Mouse (Mus musculus) brown adipose tissue, adult 24 weeks (tissue): ENCODE measurements around the gene Trim71. TPM values are rescaled to one million over a fixed set of nuclear protein-coding genes. Genes with fewer than 3 reads are reported as not detected.

Experiments used
- H3K27ac ChIP-seq: fragments of 200-500 bp; replicated peaks from 2 replicates; pipeline ENCODE4 v1.5.1; 2012; ENCODE audit warnings: low read depth, mild to moderate bottlenecking, low read length
- H3K4me1 ChIP-seq: fragments of 200-500 bp; 2 replicates; pipeline ENCODE4 v1.6.1; 2012; ENCODE audit warnings: low read length, mixed read lengths; ENCODE audit not compliant: control insufficient read depth, insufficient read depth, insufficient read length
- H3K4me3 ChIP-seq: fragments of 200-500 bp; 2 replicates; pipeline ENCODE4 v1.5.1; 2012; ENCODE audit warnings: low read depth, mild to moderate bottlenecking, low read length, moderate library complexity; ENCODE audit not compliant: insufficient read depth
- polyA plus RNA-seq: library from polyadenylated mRNA; stranded (reverse); fragments of >200 nt; gene quantifications from 2 replicates; pipeline ENCODE4 v1.2.4, GENCODE M21; 2012; ENCODE audit not compliant: missing spikeins, insufficient read depth, insufficient read length

Gene Trim71
- polyA plus RNA-seq, 1 experiment = not detected

DNA sequence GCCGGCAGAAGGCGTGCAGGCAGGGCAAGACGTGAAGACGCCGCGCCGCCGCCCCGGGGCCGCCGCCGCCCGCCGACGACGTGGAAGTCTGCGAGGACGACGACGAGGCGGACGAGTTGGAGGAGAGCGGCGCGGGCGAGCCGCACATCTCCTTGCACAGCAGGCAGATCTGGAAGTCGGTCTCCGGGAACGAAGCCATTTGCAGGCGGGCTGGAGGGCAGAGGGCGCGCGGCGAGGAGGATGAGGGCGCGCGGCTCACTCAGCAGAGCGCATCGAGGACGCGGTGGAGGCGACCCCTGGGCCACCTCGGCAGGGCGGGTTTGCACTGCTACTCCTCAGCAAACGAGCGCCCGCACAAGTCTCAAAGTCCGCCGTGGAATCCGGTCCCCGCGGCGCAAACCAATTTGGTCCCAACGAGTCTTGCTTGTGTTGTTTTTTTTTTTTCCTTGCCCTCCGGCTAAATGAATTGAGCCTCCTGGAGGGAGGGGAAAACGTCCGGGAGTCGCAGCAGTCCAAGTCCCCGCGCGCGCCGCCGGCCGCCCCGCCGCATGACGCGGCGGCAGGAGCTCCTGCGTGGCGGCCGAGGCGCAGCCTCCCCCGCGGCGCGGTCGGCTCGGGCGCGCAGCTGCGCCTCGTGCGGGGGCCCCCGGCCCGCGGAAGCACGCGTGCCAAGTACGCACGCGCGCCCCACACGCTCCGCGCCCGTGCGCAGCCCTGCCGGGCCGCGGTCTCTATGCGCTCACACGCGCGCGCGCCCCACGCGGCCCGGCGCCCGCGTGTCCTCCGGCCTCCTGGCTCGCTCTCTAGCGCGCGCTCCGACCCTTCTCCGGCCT lies 1.0 kb downstream of the Trim71 start:
- Histone ChIP-seq H3K4me3 (peak overlapping the region; percentile 35; the same call in 1 of the 2 replicates), H3K4me1 (no peaks in the 10 kb centered on the region; the same call in 1 of the 2 replicates), H3K27ac (no peak overlapping the region)

DNA sequence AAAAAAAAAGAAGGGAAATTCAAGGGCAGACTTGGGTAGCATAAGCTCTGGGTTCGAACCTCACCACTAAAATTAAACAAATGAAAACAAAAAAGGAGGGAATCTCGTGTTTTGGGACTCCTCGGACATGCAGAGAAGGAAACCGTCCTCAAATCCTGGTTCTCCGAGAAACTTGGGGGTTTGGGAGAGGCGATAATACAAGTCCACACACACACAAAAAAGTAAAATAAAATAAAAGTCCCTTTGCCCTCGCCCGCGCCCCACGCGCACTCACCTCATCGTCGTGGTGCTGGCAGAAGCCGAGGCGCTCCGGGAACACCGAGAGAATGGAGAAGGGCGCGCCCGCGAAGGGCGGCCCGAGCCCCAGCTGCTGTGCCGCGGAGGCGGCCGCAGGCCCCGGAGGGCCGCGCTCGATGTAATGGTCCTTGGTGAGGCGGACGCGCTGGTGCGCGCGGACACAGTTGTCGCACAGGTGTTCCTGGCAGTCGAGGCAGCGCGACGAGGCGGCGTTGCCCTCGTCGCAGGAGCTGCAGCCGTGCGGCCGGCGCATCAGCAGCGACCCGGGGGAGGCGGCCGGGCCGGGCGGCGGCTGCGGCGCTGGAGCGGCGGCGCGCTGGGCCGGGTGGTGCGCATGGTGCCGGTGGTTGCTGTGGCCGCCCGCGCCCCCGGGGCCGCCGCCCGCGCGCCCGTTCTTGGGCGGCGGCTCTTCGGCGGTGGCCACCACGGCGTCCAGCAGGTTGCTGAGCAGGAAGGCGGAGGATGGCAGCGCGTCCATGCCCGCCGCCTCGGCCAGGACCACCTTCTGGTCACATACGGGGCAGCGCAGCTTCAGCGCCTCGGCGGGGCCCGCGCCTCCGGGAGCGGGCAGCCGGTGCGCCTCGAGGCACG lies 1.9 kb downstream of the Trim71 start:
- H3K4me1 ChIP-seq = no peaks in the 10 kb centered on the region; the same call in 1 of the 2 replicates
- H3K27ac ChIP-seq = no peak overlapping the region
- no peak overlapping the region for H3K4me3 ChIP-seq

DNA sequence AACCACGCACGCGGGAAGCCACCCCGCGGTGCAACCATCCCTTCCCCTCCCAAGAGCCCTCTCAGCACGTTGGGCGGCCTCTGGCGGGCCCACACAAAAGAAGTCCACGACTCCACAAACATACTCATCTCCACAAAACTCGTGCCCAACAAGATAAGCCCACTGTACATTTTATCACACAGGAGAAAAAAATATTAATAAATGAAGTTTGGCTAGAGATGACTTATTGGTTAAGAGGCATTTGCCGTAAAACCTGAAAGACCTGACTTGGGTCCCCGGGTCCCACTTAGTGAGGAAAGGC lies 2.5 kb downstream of the Trim71 start:
- Histone ChIP-seq H3K4me3 (no peak overlapping the region), H3K4me1 (no peaks in the 10 kb centered on the region; the same call in 1 of the 2 replicates), H3K27ac (no peak overlapping the region)

DNA sequence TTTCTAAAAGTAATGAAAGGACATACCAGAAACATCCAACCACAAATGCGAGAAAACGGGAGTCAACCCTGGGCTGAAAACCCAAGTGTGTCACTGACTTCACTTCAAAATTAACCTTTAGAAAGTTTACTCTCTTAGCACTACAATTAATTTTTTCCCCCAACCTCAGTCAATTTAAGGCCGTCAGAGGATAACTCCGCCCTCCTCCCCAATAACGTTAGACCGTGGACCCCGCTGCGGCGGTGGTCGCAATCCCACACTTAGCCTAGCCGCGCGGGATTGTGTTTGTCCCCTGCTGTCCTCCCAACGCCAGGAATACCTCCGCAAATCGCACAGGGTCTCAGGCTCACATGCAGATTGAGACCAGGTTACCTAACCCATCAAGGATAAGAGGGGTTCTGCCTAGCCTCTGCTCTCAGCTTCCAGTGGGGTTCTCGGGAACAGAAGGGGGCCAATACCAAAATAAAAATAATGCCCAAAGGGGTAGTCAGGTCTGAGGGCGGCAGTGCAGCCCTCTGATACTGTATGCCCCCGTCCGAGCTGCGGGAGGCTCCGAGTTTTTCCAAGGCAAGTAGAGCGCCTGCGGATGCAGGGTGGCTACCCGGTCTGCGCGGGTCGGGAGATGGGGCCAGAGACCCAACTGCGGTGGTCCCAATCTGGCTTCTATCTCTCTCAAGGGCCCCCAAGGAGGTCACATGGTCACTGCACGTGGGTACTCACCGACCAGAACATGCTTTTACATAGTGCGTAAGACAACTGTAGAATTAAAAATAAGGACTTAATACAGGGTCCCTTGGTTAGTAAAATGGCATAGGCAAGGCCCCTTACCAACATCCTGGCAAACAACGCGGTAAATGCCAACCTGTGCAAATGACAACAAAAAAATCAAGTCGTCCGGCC lies 3.1 kb downstream of the Trim71 start:
- Histone ChIP-seq H3K4me3 (no peak overlapping the region), H3K4me1 (no peaks in the 10 kb centered on the region; the same call in 1 of the 2 replicates), H3K27ac (no peak overlapping the region)

DNA sequence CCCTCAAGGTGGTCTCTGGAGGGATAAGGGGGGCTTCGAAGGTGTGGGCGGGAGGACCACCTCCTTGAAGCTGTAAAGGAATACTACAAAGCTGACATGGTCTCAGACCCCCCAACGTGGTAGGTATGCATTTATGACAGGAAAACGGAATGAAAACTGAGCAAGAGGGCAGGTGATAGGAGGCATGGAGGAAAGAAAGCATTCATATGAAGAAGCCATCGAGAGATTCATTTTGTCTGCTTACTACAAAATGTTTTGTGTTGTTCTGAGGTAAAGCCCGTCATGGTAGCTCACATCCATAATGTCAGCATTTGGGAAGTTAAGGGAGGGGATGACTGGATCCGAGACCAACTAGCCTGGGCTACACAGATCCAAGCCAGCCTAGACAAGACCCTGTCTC lies 4.0 kb downstream of the Trim71 start:
- no peak overlapping the region for H3K4me3 ChIP-seq
- H3K27ac ChIP-seq = no peak overlapping the region
- H3K4me1 ChIP-seq = no peaks in the 10 kb centered on the region; the same call in 1 of the 2 replicates

DNA sequence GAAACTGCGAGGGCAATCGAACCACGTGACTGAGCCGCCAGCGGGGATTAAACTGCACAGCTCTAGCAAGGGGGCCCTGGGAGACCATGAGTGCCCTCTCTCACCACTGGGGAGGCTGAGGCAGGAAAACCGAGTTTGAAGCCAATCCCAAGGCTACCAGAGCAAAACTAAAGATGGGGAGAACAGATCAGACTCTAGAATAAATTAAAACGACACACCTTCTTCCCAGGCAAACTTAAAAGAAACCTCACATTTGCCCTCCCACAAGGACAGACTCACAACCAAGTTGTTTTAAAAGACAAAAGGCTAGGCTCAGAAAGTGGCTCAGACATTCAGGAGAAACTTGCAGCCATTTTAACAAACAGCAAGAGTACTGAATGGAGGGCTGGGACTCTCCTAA lies 7.1 kb downstream of the Trim71 start:
- Histone ChIP-seq H3K27ac (no peak overlapping the region), H3K4me3 (no peak overlapping the region), H3K4me1 (no peaks in the 10 kb centered on the region)

DNA sequence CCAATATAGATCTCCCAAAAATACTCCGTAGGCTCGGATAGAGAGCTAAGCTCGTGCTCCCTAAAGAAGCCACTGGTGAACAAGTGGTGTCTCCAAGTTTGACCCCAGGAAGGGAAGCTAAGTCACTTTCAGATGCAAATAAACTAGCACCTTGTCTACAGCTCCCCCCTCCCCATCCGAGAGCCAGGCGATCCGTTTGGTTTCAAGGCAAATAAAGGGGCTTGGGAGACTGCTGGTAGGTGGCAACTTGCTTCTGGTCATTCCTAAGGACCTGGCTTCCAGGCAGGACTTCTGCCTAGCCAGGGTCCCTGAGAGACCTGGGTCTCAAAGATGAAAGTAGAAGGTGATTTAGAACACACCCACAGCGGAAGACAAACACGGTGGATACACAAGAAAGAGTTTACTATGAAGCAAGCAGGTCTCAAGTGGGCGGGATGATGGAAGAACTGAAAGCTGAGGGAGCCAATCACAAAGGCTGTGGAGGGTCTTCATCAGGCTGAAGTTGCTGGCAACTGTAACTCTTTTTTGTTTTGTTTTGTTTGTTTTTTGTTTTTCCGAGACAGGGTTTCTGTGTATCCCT lies 7.8 kb downstream of the Trim71 start:
- H3K4me1 ChIP-seq = no peaks in the 10 kb centered on the region
- no peak overlapping the region for H3K27ac ChIP-seq
- H3K4me3 ChIP-seq = no peak overlapping the region

DNA sequence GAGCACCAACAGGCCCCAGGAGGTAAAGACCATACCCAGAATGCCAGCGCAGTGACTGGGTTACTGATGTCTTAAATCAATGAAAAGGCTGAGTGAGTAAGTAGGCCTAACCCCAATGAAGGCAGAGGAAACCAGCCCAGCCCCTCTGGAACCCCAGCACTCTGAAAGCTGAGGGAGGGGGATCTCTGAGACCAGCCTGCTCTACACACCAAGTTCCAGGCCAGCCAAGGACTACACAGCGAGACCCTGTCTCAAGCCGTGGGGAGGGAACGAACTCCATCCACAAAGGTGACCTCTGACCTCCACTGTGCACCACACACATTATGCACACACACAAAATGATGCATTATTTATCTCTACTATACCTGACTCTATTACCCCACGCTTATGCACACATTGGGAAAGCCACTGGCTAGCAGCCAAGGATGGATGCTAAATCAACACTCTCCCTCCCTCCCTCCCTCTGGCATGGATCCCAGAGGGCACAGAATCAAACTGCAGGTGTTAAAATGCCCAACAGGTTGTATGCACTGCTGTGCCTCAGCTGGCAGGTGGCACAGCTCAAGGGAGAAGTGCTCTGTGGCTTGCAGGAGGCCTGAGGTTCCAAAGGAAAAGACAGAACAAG lies 9.7 kb downstream of the Trim71 start:
- H3K4me1 ChIP-seq = no peaks in the 10 kb centered on the region
- no peak overlapping the region for H3K4me3 ChIP-seq
- no peak overlapping the region for H3K27ac ChIP-seq

DNA sequence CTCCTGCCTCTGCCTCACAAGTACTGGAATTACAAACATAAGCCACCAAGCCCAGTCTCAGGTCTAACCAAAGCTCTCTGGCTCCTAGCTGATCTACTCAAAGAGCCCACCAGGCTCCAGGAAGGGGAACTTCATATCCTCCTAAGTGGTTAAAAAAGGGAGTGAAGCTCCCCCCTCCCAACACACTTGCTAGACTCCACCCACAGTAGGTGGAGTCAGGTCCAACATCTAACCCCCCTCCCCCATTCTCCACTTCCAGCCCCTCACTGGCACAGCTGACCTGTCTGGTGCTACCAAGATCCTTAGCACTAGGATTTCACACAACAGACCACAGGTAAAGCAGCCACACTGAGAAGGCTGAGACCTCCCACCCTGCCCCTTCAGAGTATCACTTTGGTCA lies 10.3 kb downstream of the Trim71 start:
- Histone ChIP-seq H3K4me3 (no peak overlapping the region), H3K4me1 (no peaks in the 10 kb centered on the region)

DNA sequence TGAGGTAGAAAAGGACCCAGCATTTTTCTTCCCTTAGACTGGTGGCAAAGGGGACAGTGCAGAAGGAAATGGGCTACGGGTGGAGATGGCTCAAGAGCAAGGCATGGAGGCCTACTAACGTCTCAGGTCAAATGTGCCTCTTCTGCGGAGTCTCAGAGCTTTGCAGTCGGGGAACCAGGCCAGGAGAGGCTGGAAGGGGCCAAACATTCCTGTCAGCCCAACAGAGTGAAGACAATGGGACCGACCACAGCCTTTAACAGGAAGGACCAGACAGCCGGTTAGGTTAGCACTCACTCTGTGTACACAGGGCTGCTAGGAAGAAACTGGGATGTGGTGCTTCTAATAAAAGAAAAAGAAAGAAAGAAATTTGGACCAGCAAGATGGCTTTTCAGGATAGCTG lies 14.1 kb downstream of the Trim71 start:
- Histone ChIP-seq H3K27ac (no peak overlapping the region), H3K4me1 (no peaks in the 10 kb centered on the region), H3K4me3 (no peak overlapping the region)

More for the DNA sequence above, 10.3 kb downstream of the Trim71 start:
- no peak overlapping the region for H3K27ac ChIP-seq

DNA sequence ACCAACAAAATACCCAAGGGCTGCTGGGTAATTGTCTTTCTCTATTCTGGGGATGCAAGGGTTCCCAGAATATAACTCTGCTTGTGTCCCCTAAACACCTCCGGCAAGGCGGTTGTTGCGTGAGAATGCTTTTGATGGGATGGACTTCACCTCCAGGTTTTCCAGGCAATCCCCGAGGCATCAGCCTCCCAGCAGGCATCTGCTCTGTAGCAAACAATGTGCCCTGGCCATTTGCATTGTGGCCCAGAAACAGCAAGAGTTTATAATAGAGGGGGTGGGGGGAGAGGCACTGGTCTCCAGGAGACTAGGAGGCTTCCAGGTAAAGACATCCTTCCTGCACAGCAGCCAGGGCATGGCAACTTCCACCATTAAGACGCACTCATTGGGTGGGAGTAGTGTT lies 15.1 kb downstream of the Trim71 start:
- no peak overlapping the region for H3K4me3 ChIP-seq
- no peak overlapping the region for H3K27ac ChIP-seq
- H3K4me1 ChIP-seq = no peaks in the 10 kb centered on the region

DNA sequence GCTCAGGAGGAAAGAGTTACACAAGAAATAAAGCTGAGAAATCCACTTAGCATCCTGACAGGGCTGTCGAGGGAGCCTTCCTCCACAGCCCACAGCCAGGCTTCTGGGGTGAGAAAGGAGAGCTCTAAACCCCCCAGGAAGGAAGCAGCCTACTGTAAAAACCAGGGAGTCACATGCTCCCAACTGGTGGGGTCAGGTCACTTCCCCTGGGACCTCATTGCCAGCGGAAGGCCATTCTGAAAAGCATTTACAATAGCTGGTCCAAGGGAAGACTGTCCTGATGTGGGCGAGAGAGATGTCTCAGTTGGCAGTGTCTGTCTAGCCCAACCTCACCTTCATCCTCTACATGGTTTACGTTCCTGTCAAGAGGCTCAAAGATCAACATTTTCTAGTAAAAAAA lies 15.7 kb downstream of the Trim71 start:
- Histone ChIP-seq H3K27ac (no peak overlapping the region), H3K4me1 (no peaks in the 10 kb centered on the region)

DNA sequence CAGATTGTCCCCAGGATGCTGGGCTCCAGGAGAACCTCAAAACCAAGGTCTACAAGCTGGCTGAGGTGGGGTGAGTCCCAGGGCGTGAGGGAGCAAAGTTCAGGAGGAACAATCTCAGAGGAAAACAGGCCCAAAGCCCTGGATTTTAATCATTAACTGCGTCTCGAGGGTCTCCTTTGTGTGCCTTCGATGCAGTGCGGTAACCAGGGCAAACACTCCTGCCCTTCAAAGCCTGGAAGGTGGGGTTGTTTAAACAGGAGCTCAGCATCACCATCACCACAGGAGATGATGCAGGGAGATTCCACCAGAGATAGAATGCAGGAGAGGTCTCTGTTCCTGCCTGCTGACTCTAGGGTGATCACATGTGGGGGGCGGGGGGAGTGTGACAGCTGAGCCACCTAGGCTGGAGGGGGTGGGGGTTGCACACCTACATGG lies 16.5 kb downstream of the Trim71 start:
- no peaks in the 10 kb centered on the region for H3K4me1 ChIP-seq
- H3K27ac ChIP-seq = no peak overlapping the region
- H3K4me3 ChIP-seq = no peak overlapping the region

More for the DNA sequence above, 15.7 kb downstream of the Trim71 start:
- no peak overlapping the region for H3K4me3 ChIP-seq

DNA sequence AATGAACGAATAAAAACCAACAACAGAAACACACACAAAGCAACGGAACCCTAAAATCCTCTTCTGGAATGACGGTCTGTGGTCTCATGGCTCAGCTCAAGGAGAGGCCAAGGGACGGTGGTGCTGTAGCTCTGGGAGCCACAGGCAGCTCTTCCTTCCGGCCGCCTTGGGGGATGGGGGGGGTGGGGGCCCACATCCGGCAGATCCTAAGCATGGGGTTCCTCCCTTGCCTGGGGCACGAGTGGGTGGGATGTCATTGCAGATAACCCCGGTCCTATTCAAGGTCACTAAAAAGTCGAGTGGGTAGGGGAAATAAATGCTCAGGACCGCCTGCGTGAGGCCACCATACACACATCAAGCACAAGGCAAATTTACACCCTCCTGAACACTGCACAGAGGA lies 17.4 kb downstream of the Trim71 start:
- Histone ChIP-seq H3K4me1 (no peaks in the 10 kb centered on the region), H3K4me3 (no peak overlapping the region), H3K27ac (no peak overlapping the region)
